Mouse (Mus musculus): Measurements from ENCODE around the gene Ccdc6. TPM values are rescaled to one million over a fixed set of nuclear protein-coding genes. Genes with fewer than 3 reads are reported as not detected.

Gene Ccdc6
- polyA plus RNA-seq, 1 experiment from 2014 or later: 22.6 TPM

DNA sequence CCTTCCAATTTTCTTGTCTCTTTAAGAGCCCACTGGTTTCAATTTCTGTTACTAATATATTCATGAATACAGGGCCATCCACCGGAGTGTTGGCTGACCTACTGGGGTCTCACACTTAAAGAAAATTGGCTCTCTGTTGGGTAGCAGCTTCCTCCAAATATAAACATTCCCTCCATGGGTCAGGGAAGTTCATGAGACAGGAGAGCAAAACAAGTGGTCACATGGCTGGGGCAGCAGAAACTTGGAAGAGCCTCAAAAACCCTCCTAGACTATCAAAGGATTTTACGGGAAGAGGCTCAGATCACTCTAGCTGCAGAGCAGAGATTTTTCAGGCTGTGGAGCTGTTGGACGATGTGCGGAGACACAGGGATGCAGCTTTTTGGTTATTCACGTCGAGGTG, 128.8 kb downstream of the Ccdc6 start:
- Histone ChIP-seq H3K4me2 (ENCODE audit: low read depth, severe bottlenecking) (no peak overlapping the region), H3K4me1 (ENCODE audit: control insufficient read depth, insufficient read depth, low read length) (no peaks in the 10 kb centered on the region), H3K27ac (replicated peaks; ENCODE audit: low read depth, low read length) (no peak overlapping the region), H3K4me3 (ENCODE audit: low read depth, low read length) (no peak overlapping the region), H3K9ac (ENCODE audit: low read length) (no peak overlapping the region), H3K36me3 (ENCODE audit: control insufficient read depth, insufficient read depth, low read length) (no peaks in the 10 kb centered on the region), H3K27me3 (ENCODE audit: control insufficient read depth, insufficient read depth, low read length) (no peaks in the 10 kb centered on the region), H3K9me3 (ENCODE audit: control insufficient read depth, low read length) (no peaks in the 10 kb centered on the region)
- ATAC-seq (ENCODE audit: insufficient number of reproducible peaks, low FRiP score, low TSS enrichment, low read depth): no peak
- WGBS: 79% methylated on average over 6 of the region's 6 CpGs
- no peak for DNase-seq (ENCODE audit: low spot score)

DNA sequence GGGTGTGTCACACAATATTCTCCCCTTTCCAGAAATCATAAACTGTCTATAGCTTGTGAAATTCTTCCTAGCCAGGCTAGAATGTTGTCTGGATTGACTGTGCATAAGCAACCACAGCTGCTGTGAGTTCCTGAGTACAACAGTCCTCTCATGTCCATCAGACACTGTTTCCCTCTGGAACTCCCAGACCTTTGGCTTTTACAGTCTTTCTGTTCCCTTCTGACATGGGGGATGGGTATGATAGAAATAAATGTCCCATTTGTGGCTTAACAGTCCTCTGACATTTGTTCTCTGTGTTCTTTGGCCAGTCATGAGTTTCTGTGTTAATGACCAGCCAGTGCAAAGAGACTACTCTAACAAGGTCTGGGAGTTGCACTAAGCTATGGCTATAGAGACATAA, 129.7 kb downstream of the Ccdc6 start:
- Histone ChIP-seq H3K9ac (ENCODE audit: low read length) (no peak overlapping the region), H3K4me1 (ENCODE audit: control insufficient read depth, insufficient read depth, low read length) (no peaks in the 10 kb centered on the region), H3K27me3 (ENCODE audit: control insufficient read depth, insufficient read depth, low read length) (no peaks in the 10 kb centered on the region), H3K4me3 (ENCODE audit: low read depth, low read length) (no peak overlapping the region), H3K4me2 (ENCODE audit: low read depth, severe bottlenecking) (no peak overlapping the region), H3K27ac (replicated peaks; ENCODE audit: low read depth, low read length) (no peak overlapping the region), H3K36me3 (ENCODE audit: control insufficient read depth, insufficient read depth, low read length) (no peaks in the 10 kb centered on the region), H3K9me3 (ENCODE audit: control insufficient read depth, low read length) (no peaks in the 10 kb centered on the region)
- no peak for ATAC-seq (ENCODE audit: insufficient number of reproducible peaks, low FRiP score, low TSS enrichment, low read depth)
- no peak for DNase-seq (ENCODE audit: low spot score)

DNA sequence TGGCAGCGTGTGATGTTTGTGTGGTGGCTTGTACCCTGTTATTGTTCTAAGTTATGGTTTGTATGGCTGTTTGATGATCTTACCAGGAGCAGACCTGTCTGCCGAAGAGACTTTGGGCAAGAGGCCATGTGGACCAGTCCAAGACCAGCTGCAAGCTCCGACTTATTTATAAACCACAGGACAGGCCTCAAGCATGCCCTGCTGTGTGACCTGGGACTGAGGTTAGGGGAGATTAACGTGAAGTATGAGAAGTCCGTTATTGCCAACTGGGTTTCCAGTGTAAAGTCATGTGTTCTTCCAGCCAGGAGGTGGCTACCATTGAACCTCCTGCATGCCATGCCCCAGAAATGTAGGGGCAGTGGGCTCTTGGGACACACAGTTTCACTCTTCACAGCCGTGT, 133.4 kb downstream of the Ccdc6 start:
- Histone ChIP-seq H3K9ac (ENCODE audit: low read length) (no peak overlapping the region), H3K4me3 (ENCODE audit: low read depth, low read length) (no peak overlapping the region), H3K4me1 (ENCODE audit: control insufficient read depth, insufficient read depth, low read length) (no peaks in the 10 kb centered on the region), H3K27me3 (ENCODE audit: control insufficient read depth, insufficient read depth, low read length) (no peaks in the 10 kb centered on the region), H3K4me2 (ENCODE audit: low read depth, severe bottlenecking) (no peak overlapping the region), H3K27ac (replicated peaks; ENCODE audit: low read depth, low read length) (no peak overlapping the region), H3K9me3 (ENCODE audit: control insufficient read depth, low read length) (no peaks in the 10 kb centered on the region), H3K36me3 (ENCODE audit: control insufficient read depth, insufficient read depth, low read length) (no peaks in the 10 kb centered on the region)
- DNase-seq (ENCODE audit: low spot score): no peak
- ATAC-seq (ENCODE audit: insufficient number of reproducible peaks, low FRiP score, low TSS enrichment, low read depth): no peak
- 88% methylated on average over 6 of the region's 6 CpGs for WGBS

DNA sequence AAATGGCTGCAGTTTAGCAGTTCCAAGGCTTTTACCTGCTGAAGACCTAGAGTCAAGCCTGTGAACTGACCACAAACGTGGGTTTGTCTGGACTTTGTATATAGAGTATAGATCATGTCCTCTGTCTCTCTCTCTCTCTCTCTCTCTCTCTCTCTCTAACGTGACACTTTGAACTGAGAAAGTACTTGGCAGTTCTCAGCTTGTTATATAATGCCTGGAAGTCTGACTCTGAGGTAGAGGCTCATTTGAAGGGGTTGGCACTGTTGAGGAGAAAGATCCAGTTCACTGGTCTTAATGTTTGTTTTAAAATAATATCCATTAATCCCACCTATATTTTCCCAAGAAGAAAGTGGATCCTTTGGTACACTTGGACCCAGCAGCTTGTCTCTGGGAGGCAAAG, 141.0 kb downstream of the Ccdc6 start:
- 72% methylated on average over 2 of the region's 2 CpGs for WGBS
- H3K36me3 ChIP-seq (ENCODE audit: control insufficient read depth, insufficient read depth, low read length): no peaks in the 10 kb centered on the region
- no peaks in the 10 kb centered on the region for H3K27me3 ChIP-seq (ENCODE audit: control insufficient read depth, insufficient read depth, low read length)
- no peak overlapping the region for H3K4me3 ChIP-seq (ENCODE audit: low read depth, low read length)
- no peak overlapping the region for H3K27ac ChIP-seq (replicated peaks; ENCODE audit: low read depth, low read length)
- ATAC-seq (ENCODE audit: insufficient number of reproducible peaks, low FRiP score, low TSS enrichment, low read depth) (no peak), DNase-seq (ENCODE audit: low spot score) (no peak)
- no peak overlapping the region for H3K4me2 ChIP-seq (ENCODE audit: low read depth, severe bottlenecking)
- H3K4me1 ChIP-seq (ENCODE audit: control insufficient read depth, insufficient read depth, low read length): no peaks in the 10 kb centered on the region
- no peaks in the 10 kb centered on the region for H3K9me3 ChIP-seq (ENCODE audit: control insufficient read depth, low read length)
- H3K9ac ChIP-seq (ENCODE audit: low read length): no peak overlapping the region

Other genes starting within 250 kb of the Ccdc6 start
- gene Mrln, start 107.5 kb downstream of the Ccdc6 start, polyA plus RNA-seq (2014; fragmentation: Nextera tagmentation; extraction: Ambion mirVana): 9.9 and 10.4 TPM in 2 replicates
- gene Slc16a9, start 148.0 kb downstream of the Ccdc6 start, polyA plus RNA-seq (2014; fragmentation: Nextera tagmentation; extraction: Ambion mirVana): 0.11 and 0.16 TPM in 2 replicates